Mouse (Mus musculus) MEL-GATA-1-ER (cell line): ENCODE data around the gene Llph.
"Not testable (repeated sequence)": the region's sequence is repeated elsewhere in the genome, so short reads cannot be mapped to it uniquely, and the experiment has no call there.

Experiments
- DNase-seq: peaks from one replicate; pipeline ENCODE4 v3.0.0-alpha.2; 2012; ENCODE audit warnings: low read depth; ENCODE audit errors: extremely low read depth

The Llph gene

GRCm38 (mm10) chr10:120226871-120227661, at the start of gene Llph:
TSS of gene Llph (plus strand) at chr10:120227070.
- no peak for DNase-seq

DNA sequence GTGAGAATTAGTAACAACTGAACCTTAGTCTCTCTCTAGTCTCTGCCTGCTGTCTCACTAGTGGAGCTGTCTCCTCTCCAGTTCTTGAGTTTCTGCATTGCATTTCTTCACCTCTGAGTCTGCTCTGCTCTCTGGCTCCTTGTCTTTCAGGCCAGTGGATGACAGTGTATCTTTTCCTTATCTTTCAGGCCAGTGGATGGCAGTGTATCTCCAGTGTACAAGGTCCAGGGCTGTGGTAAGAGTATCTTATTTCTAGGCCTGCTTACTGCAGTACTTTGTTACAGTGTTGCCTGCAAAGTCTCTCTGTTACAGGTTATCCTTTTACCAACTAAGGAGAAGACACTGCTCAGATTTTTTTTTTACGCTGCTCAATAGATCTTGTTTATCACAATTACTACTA, 44.0 kb upstream of the Llph start:
- peak; percentile 23 for DNase-seq

DNA sequence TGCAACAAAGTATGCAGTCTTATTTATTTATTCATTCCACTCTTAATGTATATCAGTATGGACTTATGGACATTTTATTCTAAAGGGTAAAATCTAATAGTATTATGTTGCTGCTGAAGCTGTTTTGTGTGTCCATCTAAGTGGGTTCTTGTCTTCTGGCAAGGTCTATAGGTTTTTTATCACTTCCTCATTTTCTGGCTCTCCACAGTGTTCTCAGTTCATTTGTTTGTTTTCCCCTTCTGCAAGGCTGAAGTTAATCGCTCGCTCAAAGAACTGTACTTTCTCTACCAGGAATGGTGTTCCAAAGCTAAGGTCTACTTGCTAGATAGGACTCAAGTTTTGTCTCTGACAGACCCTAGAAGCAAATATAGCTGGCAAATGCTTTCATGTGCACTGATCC, 43.5 kb upstream of the Llph start:
- peak; percentile 36 for DNase-seq

- DNase-seq, result no peak
These were observed 38.4 kb upstream of the Llph start for GRCm38 (mm10) chr10:120188513-120188912.

DNA sequence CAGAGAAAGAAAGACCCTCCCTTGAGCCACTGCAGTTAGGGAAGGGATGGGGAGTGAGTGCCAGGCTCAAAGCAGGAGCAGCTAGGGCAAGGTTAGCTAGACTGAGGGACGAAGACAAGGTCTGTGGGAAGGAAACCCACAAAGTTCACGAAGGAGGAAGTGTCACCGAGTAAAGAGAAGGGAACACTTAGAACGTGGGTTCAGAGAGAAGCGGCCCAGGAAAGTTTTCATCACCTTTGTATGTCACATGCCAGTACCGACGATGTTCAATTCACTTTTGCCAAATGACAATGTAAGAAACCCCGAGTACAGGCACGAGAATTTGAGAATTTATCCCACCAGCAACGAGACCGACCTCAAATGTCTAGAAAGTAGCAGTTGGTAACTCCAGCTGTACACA, 37.6 kb upstream of the Llph start:
- no peak for DNase-seq

DNA sequence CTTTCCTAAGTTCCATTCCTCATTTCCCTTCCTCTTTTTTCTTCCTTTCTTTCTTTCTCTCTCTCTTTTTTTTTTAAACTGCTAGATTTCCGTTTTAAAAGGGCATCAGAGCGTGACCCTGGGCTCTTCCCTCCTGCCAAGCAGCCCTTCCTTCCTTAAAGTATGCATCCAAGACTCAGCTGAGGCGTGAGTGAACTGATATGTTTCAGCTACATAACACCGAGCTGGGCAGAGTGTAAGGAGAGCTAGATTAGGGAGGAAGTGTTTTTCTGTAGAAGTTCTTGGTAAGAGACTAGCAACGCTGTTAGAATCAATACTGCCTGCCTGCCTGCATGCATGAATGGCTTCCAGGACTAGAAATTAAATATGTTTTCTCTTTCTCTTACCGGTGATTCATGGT, 37.1 kb upstream of the Llph start:
- no peak for DNase-seq

GRCm38 (mm10) chr10:120191165-120191564, 35.7 kb upstream of the Llph start:
- DNase-seq, result no peak

DNA sequence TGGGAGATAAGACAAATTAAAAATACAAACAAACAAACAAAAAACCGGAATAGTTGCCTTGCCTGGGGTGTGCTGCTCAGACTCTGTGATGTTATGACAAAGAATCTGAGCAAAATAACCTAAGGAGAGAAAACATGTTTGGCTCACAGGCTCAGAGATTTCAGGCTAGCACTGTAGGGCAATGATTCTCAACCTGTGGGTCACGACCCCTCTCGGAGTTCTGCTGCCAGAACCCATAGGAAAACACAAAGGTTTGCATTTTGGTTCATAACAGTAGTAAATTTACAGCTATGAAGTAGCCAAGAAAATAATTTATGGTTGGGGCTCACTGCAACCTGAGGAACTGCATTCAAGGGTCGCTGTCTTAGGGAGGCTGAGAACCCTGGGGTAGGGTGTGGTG, 34.6 kb upstream of the Llph start:
- no peak for DNase-seq

GRCm38 (mm10) chr10:120193255-120193654, 33.6 kb upstream of the Llph start:
- DNase-seq, result no peak

GRCm38 (mm10) chr10:120197061-120197835, 29.6 kb upstream of the Llph start:
- DNase-seq, result no peak

- DNase-seq, result no peak
These were observed 25.5 kb upstream of the Llph start, which contains the start of gene Tmbim4 for GRCm38 (mm10) chr10:120201131-120201921. TSS of gene Tmbim4 (plus strand) at chr10:120201590.

- no peak for DNase-seq
These were observed 24.9 kb upstream of the Llph start, which contains the start of gene Irak3 for GRCm38 (mm10) chr10:120201961-120202402. TSS of gene Irak3 (minus strand) at chr10:120202130.

GRCm38 (mm10) chr10:120202467-120203250, 24.2 kb upstream of the Llph start:
- no peak for DNase-seq

- DNase-seq, result no peak
These were observed 22.2 kb upstream of the Llph start for GRCm38 (mm10) chr10:120204591-120205210.

GRCm38 (mm10) chr10:120208015-120208414, 18.9 kb upstream of the Llph start:
- no peak for DNase-seq

GRCm38 (mm10) chr10:120208575-120209538, 18.0 kb upstream of the Llph start:
- DNase-seq, result no peak

- DNase-seq, result no peak
These were observed 17.3 kb upstream of the Llph start for GRCm38 (mm10) chr10:120209539-120209925.

GRCm38 (mm10) chr10:120210096-120210495, 16.8 kb upstream of the Llph start:
- DNase-seq, result no peak

DNA sequence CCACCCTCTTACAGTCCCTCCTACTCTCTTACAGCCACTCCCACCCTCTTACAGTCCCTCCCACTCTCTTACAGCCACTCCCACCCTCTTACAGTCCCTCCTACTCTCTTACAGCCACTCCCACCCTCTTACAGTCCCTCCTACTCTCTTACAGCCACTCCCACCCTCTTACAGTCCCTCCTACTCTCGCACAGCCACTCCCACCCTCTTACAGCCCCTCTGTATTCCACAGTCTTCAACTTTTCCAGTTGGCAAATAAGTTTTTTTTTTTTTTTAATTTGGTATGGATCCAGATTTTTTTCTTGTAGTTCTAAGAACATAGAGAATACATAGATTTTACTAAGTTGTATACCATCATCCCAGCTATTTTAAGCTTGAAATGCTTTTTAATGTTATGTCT, 9.8 kb upstream of the Llph start:
- DNase-seq, result not testable (repeated sequence)
